Mouse (Mus musculus) embryonic facial prominence, embryonic 11.5 days (tissue): ENCODE data around the gene Rnaseh2a. TPM values are rescaled to one million over a fixed set of nuclear protein-coding genes. Genes with fewer than 3 reads are reported as not detected.
A peak's percentile ranks its signal among the peaks of the same experiment; 100 is the strongest.

ENCODE experiments used
- ATAC-seq: fragments of 200-750 bp; cut with Nextera tagmentation; replicated peaks from 2 replicates; pipeline ENCODE4 v1.8.0; 2017; ENCODE audit warnings: low read depth; ENCODE audit not compliant: insufficient number of reproducible peaks, low FRiP score, low TSS enrichment
- DNase-seq: peaks from one replicate; pipeline ENCODE4 v3.0.0-alpha.2; 2015; ENCODE audit warnings: low spot score
- H3K27ac ChIP-seq: fragments of 300-500 bp; sonication (generic); replicated peaks from 2 replicates; pipeline ENCODE4 v1.5.1; 2014; ENCODE audit warnings: mild to moderate bottlenecking, low read depth, low read length, control low read depth
- H3K27me3 ChIP-seq: fragments of 300-500 bp; sonication (generic); 2 replicates; pipeline ENCODE4 v1.6.1; 2014; ENCODE audit warnings: mild to moderate bottlenecking, low read length, moderate library complexity, mixed read lengths; ENCODE audit not compliant: control insufficient read depth, insufficient read depth
- H3K36me3 ChIP-seq: fragments of 300-500 bp; sonication (generic); replicated peaks from 2 replicates; pipeline ENCODE4 v1.6.1; 2014; ENCODE audit warnings: low read depth, mild to moderate bottlenecking, low read length, moderate library complexity, mixed read lengths; ENCODE audit not compliant: control insufficient read depth, insufficient read depth
- H3K4me1 ChIP-seq: fragments of 300-500 bp; sonication (generic); 2 replicates; pipeline ENCODE4 v1.6.1; 2014; ENCODE audit warnings: low read length, mixed read lengths; ENCODE audit not compliant: control insufficient read depth, insufficient read depth
- H3K4me2 ChIP-seq: fragments of 300-500 bp; sonication (generic); 2 replicates; pipeline ENCODE4 v1.6.1; 2014; ENCODE audit warnings: low read depth, mild to moderate bottlenecking, control low read depth, low read length, moderate library complexity
- H3K4me3 ChIP-seq: fragments of 300-500 bp; sonication (generic); 2 replicates; pipeline ENCODE4 v1.5.1; 2014; ENCODE audit warnings: low read depth, low read length, control low read depth
- H3K9ac ChIP-seq: fragments of 300-500 bp; sonication (generic); replicated peaks from 2 replicates; pipeline ENCODE4 v1.6.1; 2014; ENCODE audit warnings: mild to moderate bottlenecking, control low read depth, low read length
- H3K9me3 ChIP-seq: fragments of 300-500 bp; sonication (generic); replicated peaks from 2 replicates; pipeline ENCODE4 v1.6.1; 2016; ENCODE audit warnings: mild to moderate bottlenecking, low read length, inconsistent platforms, mixed read lengths; ENCODE audit not compliant: control insufficient read depth
- WGBS: fragments of 180-500 bp; shearing (Covaris S2); extraction: QIAGEN DNeasy Blood & Tissue Kit; methylation state at CpG from one replicate; pipeline ENCODE4 v1.1.7; 2014; 5-methylcytosine and 5-hydroxymethylcytosine counted together
- polyA plus RNA-seq: library from polyadenylated mRNA; unstranded; fragments of >200 nt; fragmentation: Nextera tagmentation; extraction: Ambion mirVana; gene quantifications from 2 replicates; pipeline ENCODE4 v1.2.1, GENCODE M21; 2014

Gene Rnaseh2a
- polyA plus RNA-seq, 1 experiment from 2014 or later, result 109 TPM

GRCm38 (mm10) chr8:84952612-84953255 is 16.8 kb downstream of the Rnaseh2a start:
- no peaks in the 10 kb centered on the region; the same call in 1 of the 2 replicates for H3K36me3 ChIP-seq
- 0 out of 2 replicates have a peak, but pooled peaks have one; percentile 22 for ATAC-seq
- H3K27me3 ChIP-seq, result peaks cover 10% of the 10 kb centered on the region
- no peak overlapping the region for H3K4me3 ChIP-seq
- no peaks in the 10 kb centered on the region for H3K9me3 ChIP-seq
- DNase-seq, result no peak
- no peak overlapping the region for H3K27ac ChIP-seq
- no peaks in the 10 kb centered on the region for H3K4me1 ChIP-seq
- no peak overlapping the region for H3K9ac ChIP-seq
- H3K4me2 ChIP-seq, result no peak overlapping the region
- 13% methylated on average over 18 of the region's 18 CpGs for WGBS

DNA sequence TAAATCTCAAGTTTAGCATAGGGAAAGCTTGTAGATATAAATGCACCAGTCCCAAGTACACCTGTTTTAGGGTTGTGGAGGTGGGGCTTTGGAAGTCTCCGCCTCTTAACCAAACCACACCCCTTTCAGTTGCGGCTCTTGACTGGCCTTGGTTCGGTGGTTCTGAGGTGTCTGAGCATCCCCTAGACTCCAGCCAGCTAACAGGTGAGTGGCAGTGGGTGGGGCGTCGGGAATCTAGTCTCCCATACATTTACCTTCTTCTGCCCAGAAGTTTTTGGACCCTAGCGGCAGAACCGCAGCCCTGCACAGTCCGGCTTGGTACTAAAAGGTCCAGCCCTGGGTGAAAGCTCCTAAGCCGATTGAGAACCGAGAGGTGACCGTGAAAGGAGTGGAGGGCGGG is 19.8 kb downstream of the Rnaseh2a start:
- peaks cover 4% of the 10 kb centered on the region for H3K4me1 ChIP-seq
- 19% methylated on average over 12 of the region's 12 CpGs for WGBS
- no peak overlapping the region for H3K4me2 ChIP-seq
- DNase-seq (no peak), ATAC-seq (no peak)
- H3K9ac ChIP-seq, result no peak overlapping the region
- H3K27me3 ChIP-seq, result peaks cover 36% of the 10 kb centered on the region
- H3K27ac ChIP-seq, result no peak overlapping the region
- no peaks in the 10 kb centered on the region for H3K9me3 ChIP-seq
- H3K4me3 ChIP-seq, result no peak overlapping the region
- H3K36me3 ChIP-seq, result no peaks in the 10 kb centered on the region

- DNase-seq, result peak; percentile 83
- peaks cover 45% of the 10 kb centered on the region for H3K27me3 ChIP-seq
These were observed 22.4 kb downstream of the Rnaseh2a start for GRCm38 (mm10) chr8:84947241-84947545.

DNA sequence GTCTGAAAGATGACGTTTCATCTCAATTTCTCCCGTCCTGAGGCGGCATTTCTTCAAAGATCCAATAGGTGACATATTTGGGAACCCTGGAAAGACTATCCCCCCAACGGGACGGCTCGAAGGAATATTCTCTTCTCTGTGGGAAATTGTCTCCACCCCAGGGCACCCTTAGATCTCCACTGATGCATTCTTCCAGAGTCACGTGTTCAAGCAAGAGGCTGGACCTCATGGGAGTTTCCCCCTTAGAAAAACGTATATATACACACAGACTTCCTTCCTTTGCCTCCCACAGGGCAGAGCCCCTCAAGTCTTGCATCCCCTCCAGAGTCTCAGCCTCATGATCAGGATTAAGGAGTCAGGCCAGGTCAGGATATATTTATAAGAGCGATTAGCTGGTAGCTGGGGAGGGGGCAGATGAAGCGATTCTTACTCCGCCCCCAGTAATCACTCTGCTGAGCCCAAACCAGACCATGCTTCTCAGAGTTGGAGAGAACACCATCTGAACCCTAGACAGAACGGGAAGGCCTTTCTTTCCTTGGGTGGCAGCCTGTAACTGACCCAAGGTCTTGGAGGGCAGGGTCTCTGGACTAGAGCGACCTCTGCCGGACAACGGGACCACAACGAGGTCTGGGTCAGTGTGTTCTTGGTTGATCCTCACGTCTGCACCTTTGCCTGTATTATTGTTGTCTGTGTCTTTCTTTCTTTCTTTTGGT is 22.9 kb downstream of the Rnaseh2a start, which contains the start of gene Rtbdn:
Gene Rtbdn (plus strand): TSS at position 464 of the 713 bp plus-strand sequence.
- DNase-seq (no peak), ATAC-seq (no peak)
- Histone ChIP-seq H3K4me1 (peaks cover 4% of the 10 kb centered on the region), H3K27me3 (peaks cover 45% of the 10 kb centered on the region), H3K9me3 (no peaks in the 10 kb centered on the region), H3K9ac (peak within 1 kb of the TSS; percentile 22; the same call in 1 of the 2 replicates), H3K4me2 (peak within 1 kb of the TSS; percentile 85), H3K4me3 (peak within 1 kb of the TSS; percentile 39), H3K27ac (no peak within 1 kb of the TSS), H3K36me3 (no peaks in the 10 kb centered on the region)
- WGBS, result 6% methylated on average over 17 of the region's 17 CpGs

More at GRCm38 (mm10) chr8:84947241-84947545, 22.4 kb downstream of the Rnaseh2a start:
- Histone ChIP-seq H3K9me3 (no peaks in the 10 kb centered on the region), H3K9ac (no peak overlapping the region), H3K36me3 (no peaks in the 10 kb centered on the region), H3K4me1 (peaks cover 4% of the 10 kb centered on the region), H3K27ac (no peak overlapping the region), H3K4me2 (no peak overlapping the region), H3K4me3 (no peak overlapping the region)
- WGBS, result 14% methylated on average over 9 of the region's 9 CpGs
- no peak for ATAC-seq

DNA sequence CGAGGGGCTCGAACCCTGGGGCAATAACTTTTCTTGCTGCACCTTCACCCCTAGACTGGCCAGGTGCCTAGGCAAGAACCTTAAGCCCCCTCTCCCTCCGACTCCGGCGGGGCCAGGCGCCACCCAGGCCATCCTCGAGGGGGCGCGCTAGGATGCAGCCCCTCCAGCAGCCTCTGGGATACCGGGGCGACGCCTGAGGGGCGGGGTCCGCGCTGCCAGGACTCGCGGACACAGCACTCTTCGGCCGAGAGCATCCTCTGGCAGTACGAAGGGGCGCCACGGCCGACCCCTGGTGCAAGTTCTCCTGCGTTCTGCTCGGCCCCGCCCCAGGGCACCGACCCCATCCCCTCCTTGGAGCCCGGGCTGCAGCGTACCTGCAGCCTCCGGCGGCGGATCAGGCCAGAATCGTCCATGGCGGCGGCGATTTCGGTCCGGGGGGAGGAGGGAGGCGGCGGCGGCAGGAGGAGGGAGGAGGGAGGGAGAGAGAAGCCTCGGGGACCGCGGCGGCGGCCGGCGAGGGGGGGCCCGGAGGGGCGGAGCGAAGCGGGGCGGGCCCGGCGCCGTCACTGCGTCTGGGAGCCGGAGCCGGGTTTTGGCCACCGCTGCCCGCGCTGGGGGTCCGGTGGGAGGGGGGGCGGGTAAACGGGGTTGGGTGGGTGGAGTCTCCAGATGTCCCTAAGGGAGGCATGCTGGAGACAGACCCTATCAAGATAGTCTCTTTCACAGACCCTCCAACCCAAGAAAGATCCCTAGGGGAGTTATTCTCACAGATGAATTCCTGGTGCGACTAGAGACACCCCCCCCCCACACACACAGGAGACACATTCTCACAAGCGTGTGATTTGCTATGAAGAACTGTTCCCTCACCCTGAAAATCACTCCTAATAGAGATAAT is 23.7 kb downstream of the Rnaseh2a start:
- no peak overlapping the region for H3K27ac ChIP-seq
- ATAC-seq, result peak; percentile 21; the same call in 1 of the 2 replicates
- H3K27me3 ChIP-seq, result peaks cover 45% of the 10 kb centered on the region
- peaks cover 4% of the 10 kb centered on the region for H3K4me1 ChIP-seq
- peak; percentile 51 for DNase-seq
- WGBS, result under 1% methylated on average over 39 of the region's 67 CpGs
- peak overlapping the region; percentile 22; the same call in 1 of the 2 replicates for H3K9ac ChIP-seq
- H3K36me3 ChIP-seq, result no peaks in the 10 kb centered on the region
- H3K4me2 ChIP-seq, result peak overlapping the region; percentile 85
- peak overlapping the region; percentile 39 for H3K4me3 ChIP-seq
- H3K9me3 ChIP-seq, result no peaks in the 10 kb centered on the region

DNA sequence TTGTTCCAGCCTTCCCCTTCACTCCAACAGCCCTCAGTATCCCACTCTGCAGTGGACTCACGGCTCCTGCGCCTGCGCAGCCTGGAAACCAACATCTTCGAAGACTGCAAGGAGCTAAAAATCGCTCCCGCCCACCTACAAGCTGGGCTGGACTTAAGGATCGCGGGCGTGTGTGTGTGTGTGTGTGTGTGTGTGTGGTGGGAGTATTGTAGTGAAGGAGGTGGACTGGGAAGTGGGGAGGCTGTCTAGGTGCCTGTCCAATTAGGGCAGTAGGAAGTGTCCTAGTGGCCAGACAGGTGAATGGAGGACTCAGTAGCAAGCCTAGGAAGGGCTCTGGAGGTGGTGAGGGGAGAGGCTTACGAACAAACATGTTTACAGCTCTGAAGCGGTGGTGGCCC is 24.3 kb downstream of the Rnaseh2a start:
- Histone ChIP-seq H3K9ac (no peak overlapping the region), H3K4me3 (no peak overlapping the region), H3K36me3 (no peaks in the 10 kb centered on the region), H3K27me3 (peaks cover 43% of the 10 kb centered on the region), H3K4me2 (peak overlapping the region; percentile 85), H3K4me1 (peaks cover 4% of the 10 kb centered on the region), H3K9me3 (no peaks in the 10 kb centered on the region), H3K27ac (no peak overlapping the region)
- ATAC-seq (0 out of 2 replicates have a peak, but pooled peaks have one; percentile 29), DNase-seq (no peak)
- 5% methylated on average over 11 of the region's 11 CpGs for WGBS

DNA sequence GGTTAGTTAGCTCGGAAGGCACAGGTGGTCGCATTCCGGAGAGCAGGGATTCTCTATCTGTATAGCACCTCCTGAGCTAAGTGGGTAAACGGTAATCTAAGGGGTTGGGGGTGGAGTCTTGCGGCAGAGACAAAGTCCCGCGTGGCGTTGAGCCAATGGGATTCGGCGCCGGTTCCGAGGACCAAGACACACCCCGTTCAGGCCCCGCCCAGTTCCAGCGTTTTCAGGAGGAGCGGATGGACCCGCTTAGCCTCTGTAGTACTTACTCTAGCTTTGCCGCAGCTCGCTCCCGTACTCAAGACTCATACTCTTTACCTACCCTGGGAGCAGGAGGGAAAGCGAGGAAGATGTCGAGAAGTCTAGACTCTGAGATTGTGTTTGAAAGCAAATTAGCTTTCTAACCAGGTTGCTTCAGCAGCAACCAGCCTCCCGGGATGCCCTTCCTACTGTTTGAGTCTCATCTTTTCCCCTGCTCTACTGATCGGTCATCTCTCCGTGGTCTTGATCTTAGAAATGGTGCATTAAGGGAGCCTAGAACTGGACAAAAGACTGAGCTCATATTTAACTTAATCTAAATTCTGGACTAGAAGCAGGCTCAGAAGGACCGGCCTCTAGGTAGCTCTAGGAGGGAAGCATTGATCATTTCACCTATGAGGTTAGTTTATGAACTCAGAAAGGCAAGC is 24.9 kb downstream of the Rnaseh2a start:
- Histone ChIP-seq H3K9ac (no peak overlapping the region), H3K9me3 (no peaks in the 10 kb centered on the region), H3K27ac (no peak overlapping the region), H3K36me3 (no peaks in the 10 kb centered on the region), H3K4me2 (no peak overlapping the region), H3K4me3 (0 out of 2 replicates have a peak overlapping the region, but pooled peaks have one; percentile 5), H3K27me3 (peaks cover 39% of the 10 kb centered on the region), H3K4me1 (peaks cover 4% of the 10 kb centered on the region)
- 4% methylated on average over 26 of the region's 26 CpGs for WGBS
- ATAC-seq (0 out of 2 replicates have a peak, but pooled peaks have one; percentile 40), DNase-seq (peak; percentile 67)
